Mouse (Mus musculus) midbrain, embryonic 10.5 days (tissue): ENCODE results near the gene Taf6. TPM values are rescaled to one million over a fixed set of nuclear protein-coding genes. Genes with fewer than 3 reads are reported as not detected.
A peak's percentile ranks its signal among the peaks of the same experiment; 100 is the strongest.

ENCODE experiments used
- DNase-seq: peaks from one replicate; pipeline ENCODE4 v3.0.0-alpha.2; 2017; ENCODE audit warnings: low spot score
- H3K27ac ChIP-seq: fragments of 300-500 bp; sonication (generic); replicated peaks from 2 replicates; pipeline ENCODE4 v1.5.1; 2016; ENCODE audit warnings: mild to moderate bottlenecking
- H3K27me3 ChIP-seq: fragments of 300-500 bp; sonication (generic); 2 replicates; pipeline ENCODE4 v1.6.1; 2016; ENCODE audit warnings: low read depth, mild to moderate bottlenecking; ENCODE audit not compliant: poor library complexity, severe bottlenecking
- H3K36me3 ChIP-seq: fragments of 300-500 bp; sonication (generic); 2 replicates; pipeline ENCODE4 v1.6.1; 2016; ENCODE audit warnings: mild to moderate bottlenecking, moderate library complexity
- H3K4me1 ChIP-seq: fragments of 300-500 bp; sonication (generic); 2 replicates; pipeline ENCODE4 v1.6.1; 2016
- H3K4me3 ChIP-seq: fragments of 300-500 bp; sonication (generic); 2 replicates; pipeline ENCODE4 v1.5.1; 2016; ENCODE audit warnings: mild to moderate bottlenecking, moderate library complexity
- H3K9me3 ChIP-seq: fragments of 300-500 bp; sonication (generic); replicated peaks from 2 replicates; pipeline ENCODE4 v1.6.1; 2016; ENCODE audit warnings: mild to moderate bottlenecking
- WGBS: fragments of 180-500 bp; shearing (Covaris S2); methylation state at CpG from one replicate; pipeline ENCODE4 v1.1.7; 2016; 5-methylcytosine and 5-hydroxymethylcytosine counted together
- polyA plus RNA-seq: library from polyadenylated mRNA; unstranded; fragments of >200 nt; fragmentation: Nextera tagmentation; extraction: Ambion mirVana; gene quantifications from 2 replicates; pipeline ENCODE4 v1.2.1, GENCODE M21; 2016

Gene Taf6
- polyA plus RNA-seq, 1 experiment from 2014 or later = 138 TPM

DNA sequence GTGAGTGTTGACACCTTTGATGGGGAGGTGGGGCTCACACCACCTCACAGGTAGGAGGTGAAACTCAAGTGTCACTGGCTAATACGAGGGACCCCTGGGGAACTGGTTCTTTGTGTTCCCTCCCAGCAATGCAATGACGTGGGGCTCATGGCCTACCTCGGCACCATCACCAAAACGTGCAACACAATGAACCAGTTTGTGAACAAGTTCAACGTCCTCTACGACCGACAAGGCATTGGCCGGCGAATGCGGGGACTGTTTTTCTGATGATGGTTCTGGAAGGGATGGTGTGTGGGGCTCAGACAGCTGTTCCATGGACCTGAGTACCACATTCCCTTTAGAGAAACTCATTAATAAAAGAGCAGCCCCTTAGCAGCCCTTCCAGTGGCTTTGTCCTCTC, 23.6 kb downstream of the Taf6 start:
- no peak overlapping the region for H3K27ac ChIP-seq
- peaks cover 19% of the 10 kb centered on the region for H3K4me1 ChIP-seq
- no peak for DNase-seq
- WGBS = 75% methylated on average over 10 of the region's 10 CpGs
- no peaks in the 10 kb centered on the region for H3K27me3 ChIP-seq
- no peak overlapping the region; the same call in 1 of the 2 replicates for H3K4me3 ChIP-seq
- no peaks in the 10 kb centered on the region for H3K9me3 ChIP-seq
- peaks cover 67% of the 10 kb centered on the region for H3K36me3 ChIP-seq

DNA sequence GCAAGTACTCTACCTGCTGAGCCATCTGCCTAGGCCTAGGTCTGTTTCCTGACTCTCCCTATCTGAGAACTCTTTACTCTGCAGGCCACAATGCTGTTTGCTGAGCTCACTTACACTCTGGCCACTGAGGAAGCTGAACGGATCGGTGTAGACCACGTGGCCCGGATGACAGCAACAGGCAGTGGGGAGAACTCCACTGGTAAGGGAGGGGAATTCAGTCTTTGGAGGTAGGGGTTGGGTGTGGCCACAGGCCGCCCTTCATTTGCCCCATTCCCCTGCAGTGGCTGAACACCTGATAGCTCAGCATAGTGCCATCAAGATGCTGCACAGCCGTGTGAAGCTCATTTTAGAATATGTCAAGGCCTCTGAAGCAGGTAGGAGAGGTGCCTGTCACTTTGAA, 24.2 kb downstream of the Taf6 start:
- peak overlapping the region; percentile 18; the same call in 1 of the 2 replicates for H3K4me3 ChIP-seq
- 78% methylated on average over 6 of the region's 6 CpGs for WGBS
- H3K27ac ChIP-seq = no peak overlapping the region
- no peaks in the 10 kb centered on the region for H3K9me3 ChIP-seq
- H3K27me3 ChIP-seq = no peaks in the 10 kb centered on the region
- peaks cover 19% of the 10 kb centered on the region for H3K4me1 ChIP-seq
- H3K36me3 ChIP-seq = peaks cover 61% of the 10 kb centered on the region
- DNase-seq = no peak

DNA sequence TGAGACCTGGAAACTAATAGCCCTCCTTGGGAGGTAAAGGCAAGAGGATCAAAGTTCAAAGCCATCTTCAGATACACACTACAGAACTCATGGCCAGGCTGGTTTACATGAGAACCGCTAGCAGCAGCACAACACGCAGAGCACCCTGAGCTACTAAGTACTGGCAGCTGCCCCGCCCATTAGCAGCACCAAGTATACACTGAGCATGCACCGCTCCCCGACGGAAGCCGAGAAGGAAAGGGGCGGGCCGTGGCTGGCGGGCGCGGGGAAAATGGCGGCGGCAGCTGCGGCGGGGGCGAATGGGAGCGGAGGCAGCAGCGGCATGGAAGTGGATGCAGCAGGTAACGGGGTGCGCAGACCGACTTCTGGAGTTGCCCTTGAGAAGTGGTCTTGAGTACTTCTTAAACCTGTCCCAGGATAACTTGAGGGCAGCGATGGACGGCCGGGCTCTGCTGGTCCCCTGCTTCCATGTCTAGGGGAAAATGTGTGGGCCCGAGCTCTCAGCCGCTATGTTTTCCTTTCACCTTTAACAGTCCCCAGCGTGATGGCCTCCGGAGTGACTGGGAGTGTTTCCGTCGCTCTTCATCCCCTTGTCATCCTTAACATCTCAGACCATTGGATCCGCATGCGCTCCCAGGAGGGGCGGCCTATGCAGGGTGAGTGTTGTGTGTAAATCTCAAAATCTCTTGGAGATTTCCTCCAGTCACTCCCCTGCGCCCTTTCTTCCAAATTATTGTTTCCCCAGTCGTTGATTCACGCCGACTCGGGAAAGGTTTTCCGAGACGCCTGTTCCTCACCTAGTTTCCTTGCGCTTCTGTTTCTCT, 26.2 kb downstream of the Taf6 start, which contains the start of gene Cops6:
Gene Cops6 (plus strand): TSS at position 230 of the 824 bp plus-strand sequence.
- peak; percentile 95 for DNase-seq
- Histone ChIP-seq H3K9me3 (no peaks in the 10 kb centered on the region), H3K4me1 (peaks cover 19% of the 10 kb centered on the region), H3K4me3 (peak within 1 kb of the TSS; percentile 77), H3K36me3 (peaks cover 41% of the 10 kb centered on the region), H3K27me3 (no peaks in the 10 kb centered on the region), H3K27ac (peak within 1 kb of the TSS; percentile 91)
- WGBS = 2% methylated on average over 42 of the region's 42 CpGs

- peaks cover 19% of the 10 kb centered on the region for H3K4me1 ChIP-seq
Observed at GRCm38 (mm10) chr5:138160224-138160762, 27.0 kb downstream of the Taf6 start.

DNA sequence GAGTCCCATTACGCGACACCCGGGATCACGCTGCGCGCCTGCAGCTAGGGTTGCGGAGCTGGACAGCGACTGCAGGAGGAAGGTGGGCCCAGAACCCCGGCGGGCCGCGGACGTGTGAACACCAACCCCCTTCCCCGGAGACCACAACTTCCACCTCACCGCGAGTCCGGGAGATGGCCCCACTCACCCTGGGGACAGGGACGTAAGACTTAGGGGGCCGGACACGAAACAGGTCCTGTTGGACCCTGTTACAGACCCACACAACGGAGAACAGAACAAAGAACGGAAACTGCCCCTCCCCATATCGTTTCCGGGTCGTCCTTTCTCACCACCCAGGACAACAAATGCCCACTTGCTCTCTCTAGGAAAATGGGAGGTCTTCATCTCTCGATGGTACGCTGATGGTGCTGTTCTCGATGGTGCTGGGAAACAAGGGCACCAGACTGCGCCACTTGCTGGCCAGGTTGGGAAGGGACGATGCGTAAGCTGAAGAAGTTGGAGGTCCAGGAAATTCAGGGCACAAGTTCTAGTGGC, 31.7 kb downstream of the Taf6 start, which contains the start of gene Zfp113:
Gene Zfp113 (minus strand): TSS at position 302 of the 534 bp plus-strand sequence.
- Histone ChIP-seq H3K27ac (peak within 1 kb of the TSS; percentile 98), H3K9me3 (no peaks in the 10 kb centered on the region), H3K36me3 (peaks cover 33% of the 10 kb centered on the region), H3K4me1 (peaks cover 17% of the 10 kb centered on the region), H3K4me3 (peak within 1 kb of the TSS; percentile 88), H3K27me3 (no peaks in the 10 kb centered on the region)
- under 1% methylated on average over 31 of the region's 31 CpGs for WGBS
- peak; percentile 89 for DNase-seq

More at GRCm38 (mm10) chr5:138160224-138160762, 27.0 kb downstream of the Taf6 start:
- DNase-seq = no peak
- Histone ChIP-seq H3K36me3 (peaks cover 33% of the 10 kb centered on the region), H3K27ac (peak overlapping the region; percentile 91), H3K9me3 (no peaks in the 10 kb centered on the region), H3K27me3 (no peaks in the 10 kb centered on the region), H3K4me3 (peak overlapping the region; percentile 77)
- 68% methylated on average over 7 of the region's 7 CpGs for WGBS

DNA sequence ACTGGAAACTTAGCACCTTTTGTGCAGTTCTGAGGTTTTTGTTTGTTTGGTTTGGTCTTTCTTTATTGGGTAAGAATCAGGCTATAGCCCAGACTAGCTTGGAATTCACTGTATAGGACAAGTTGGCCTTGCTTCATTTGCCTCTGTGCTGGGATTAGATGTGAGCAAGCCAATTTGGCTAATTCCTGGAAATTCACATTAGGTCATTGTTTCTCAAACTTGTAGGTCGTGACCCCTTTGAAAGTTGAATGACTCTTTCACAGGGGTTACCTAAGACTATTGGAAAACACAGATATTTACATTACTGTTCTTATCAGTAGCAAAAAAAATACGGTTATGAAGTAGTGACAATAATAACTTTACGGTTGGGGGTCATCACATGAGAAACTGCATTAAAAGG, 32.9 kb downstream of the Taf6 start:
- peak overlapping the region; percentile 98 for H3K27ac ChIP-seq

DNA sequence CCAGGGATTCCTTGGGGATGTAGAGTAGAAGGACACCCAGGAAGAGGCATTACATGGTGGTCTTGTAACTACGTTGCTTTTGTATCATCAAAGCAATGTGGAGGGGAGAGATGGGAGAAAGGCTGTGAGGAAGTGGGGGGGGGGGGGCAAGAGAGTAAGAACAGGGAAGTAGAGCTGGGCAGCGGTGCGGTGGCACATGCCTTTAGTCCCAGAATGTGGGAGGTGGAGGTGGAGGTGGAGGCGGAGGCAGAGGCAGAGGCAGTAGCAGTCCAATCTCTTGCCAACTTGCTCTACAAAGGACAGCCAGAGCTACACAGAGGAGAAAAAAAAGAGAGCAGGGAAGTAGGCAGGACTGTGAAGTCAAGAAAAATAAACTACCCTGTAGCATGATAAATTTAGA, 48.7 kb downstream of the Taf6 start:
- Histone ChIP-seq H3K27ac (no peak overlapping the region), H3K36me3 (peaks cover 60% of the 10 kb centered on the region), H3K27me3 (no peaks in the 10 kb centered on the region), H3K9me3 (no peaks in the 10 kb centered on the region), H3K4me3 (no peak overlapping the region), H3K4me1 (no peaks in the 10 kb centered on the region)
- DNase-seq = no peak
- WGBS = 83% methylated on average over 4 of the region's 4 CpGs

More for the DNA sequence above, 32.9 kb downstream of the Taf6 start:
- Histone ChIP-seq H3K4me1 (peaks cover 13% of the 10 kb centered on the region), H3K27me3 (no peaks in the 10 kb centered on the region), H3K9me3 (no peaks in the 10 kb centered on the region), H3K36me3 (peaks cover 38% of the 10 kb centered on the region), H3K4me3 (peak overlapping the region; percentile 88)
- 88% methylated on average over 3 of the region's 3 CpGs for WGBS
- DNase-seq = no peak

GRCm38 (mm10) chr5:138137935-138138549, 49.2 kb downstream of the Taf6 start:
- Histone ChIP-seq H3K4me3 (no peak overlapping the region), H3K27ac (no peak overlapping the region), H3K4me1 (no peaks in the 10 kb centered on the region), H3K27me3 (no peaks in the 10 kb centered on the region), H3K36me3 (peaks cover 60% of the 10 kb centered on the region), H3K9me3 (no peaks in the 10 kb centered on the region)
- WGBS = 62% methylated on average over 8 of the region's 8 CpGs
- no peak for DNase-seq

- WGBS = 93% methylated on average over 4 of the region's 4 CpGs
- Histone ChIP-seq H3K36me3 (peaks cover 62% of the 10 kb centered on the region), H3K4me3 (no peak overlapping the region), H3K27me3 (no peaks in the 10 kb centered on the region), H3K9me3 (no peaks in the 10 kb centered on the region), H3K27ac (no peak overlapping the region), H3K4me1 (no peaks in the 10 kb centered on the region)
- no peak for DNase-seq
Observed at GRCm38 (mm10) chr5:138137257-138137656, 50.0 kb downstream of the Taf6 start.

DNA sequence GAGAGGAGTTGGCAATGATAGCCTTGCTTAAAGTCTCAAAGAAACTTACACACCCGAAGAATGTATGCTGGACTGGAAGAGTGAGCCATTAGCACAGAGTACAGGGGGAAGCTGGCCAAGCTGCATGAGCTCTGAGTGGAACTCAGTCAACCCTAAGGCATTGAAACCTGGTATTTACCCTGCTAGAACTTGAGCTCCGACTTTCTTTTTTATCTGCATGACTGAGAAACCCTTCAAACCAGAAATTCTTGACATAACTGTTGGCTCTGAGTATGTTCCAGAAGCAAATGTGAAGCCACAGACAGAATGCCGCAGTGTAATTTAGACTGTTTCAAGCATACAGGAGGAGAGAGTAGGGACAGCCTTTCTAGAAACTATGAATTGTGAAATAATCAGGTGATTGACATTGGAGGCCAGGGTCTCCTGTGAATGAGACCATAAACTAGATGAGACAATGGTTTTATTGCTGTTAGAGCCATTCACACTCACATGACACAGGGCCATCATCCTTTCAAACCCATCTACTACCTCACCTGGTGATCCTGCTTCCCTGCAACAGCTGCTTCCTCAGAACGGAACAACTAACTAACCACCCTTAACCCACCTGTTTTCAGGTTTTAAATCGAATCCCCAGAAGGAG, 54.7 kb downstream of the Taf6 start:
- H3K4me3 ChIP-seq = no peak overlapping the region
- DNase-seq = no peak
- H3K27ac ChIP-seq = no peak overlapping the region
- no peaks in the 10 kb centered on the region for H3K27me3 ChIP-seq
- 96% methylated on average over 5 of the region's 5 CpGs for WGBS
- H3K9me3 ChIP-seq = no peaks in the 10 kb centered on the region
- H3K4me1 ChIP-seq = no peaks in the 10 kb centered on the region
- H3K36me3 ChIP-seq = peaks cover 84% of the 10 kb centered on the region
